Mouse (Mus musculus) heart, postnatal 0 days (tissue): Measurements from ENCODE around the gene Habp2. TPM values are rescaled to one million over a fixed set of nuclear protein-coding genes. Genes with fewer than 3 reads are reported as not detected.
A peak's percentile ranks its signal among the peaks of the same experiment; 100 is the strongest.

Experiments
- ATAC-seq: fragments of 200-750 bp; cut with Nextera tagmentation; 2 replicates; pipeline ENCODE4 v1.8.0; 2017; ENCODE audit warnings: low read depth, moderate number of reproducible peaks, moderate library complexity; ENCODE audit not compliant: insufficient read depth
- DNase-seq: peaks from one replicate; pipeline ENCODE4 v3.0.0-alpha.2; 2016; ENCODE audit warnings: low spot score
- H3K27ac ChIP-seq: fragments of 300-500 bp; sonication (generic); 2 replicates; pipeline ENCODE4 v1.5.1; 2014; ENCODE audit warnings: low read depth, mild to moderate bottlenecking
- H3K27me3 ChIP-seq: fragments of 300-500 bp; sonication (generic); 2 replicates; pipeline ENCODE4 v1.6.1; 2014; ENCODE audit warnings: low read length, mixed read lengths; ENCODE audit not compliant: control insufficient read depth, insufficient read depth
- H3K36me3 ChIP-seq: fragments of 300-500 bp; sonication (generic); replicated peaks from 2 replicates; pipeline ENCODE4 v1.6.1; 2014; ENCODE audit warnings: low read length, mixed read lengths; ENCODE audit not compliant: control insufficient read depth, insufficient read depth
- H3K4me1 ChIP-seq: fragments of 300-500 bp; sonication (generic); 2 replicates; pipeline ENCODE4 v1.6.1; 2014; ENCODE audit warnings: antibody characterized with exemption; ENCODE audit not compliant: control insufficient read depth, insufficient read depth
- H3K4me2 ChIP-seq: fragments of 300-500 bp; sonication (generic); 2 replicates; pipeline ENCODE4 v1.6.1; 2014; ENCODE audit warnings: low read depth, mild to moderate bottlenecking, low read length, moderate library complexity
- H3K4me3 ChIP-seq: fragments of 300-500 bp; sonication (generic); 2 replicates; pipeline ENCODE4 v1.5.1; 2014; ENCODE audit warnings: low read depth, low read length
- H3K9ac ChIP-seq: fragments of 300-500 bp; sonication (generic); replicated peaks from 2 replicates; pipeline ENCODE4 v1.6.1; 2014; ENCODE audit warnings: low read depth, low read length, mixed read lengths
- H3K9me3 ChIP-seq: fragments of 300-500 bp; sonication (generic); replicated peaks from 2 replicates; pipeline ENCODE4 v1.6.1; 2016; ENCODE audit warnings: low read length; ENCODE audit not compliant: control insufficient read depth
- CTCF ChIP-seq: IDR thresholded peaks from 2 replicates; pipeline ENCODE4 v1.5.1; 2016; ENCODE audit warnings: antibody characterized with exemption, control low read depth, low read depth
- EP300 ChIP-seq: IDR thresholded peaks from 2 replicates; pipeline ENCODE4 v1.6.1; 2016; ENCODE audit warnings: antibody characterized with exemption, low read depth
- WGBS: fragments of 180-500 bp; shearing (Covaris S2); extraction: QIAGEN DNeasy Blood & Tissue Kit; methylation state at CpG from one replicate; pipeline ENCODE4 v1.1.7; 2014; 5-methylcytosine and 5-hydroxymethylcytosine counted together
- polyA plus RNA-seq: library from polyadenylated mRNA; unstranded; fragments of >200 nt; fragmentation: Nextera tagmentation; extraction: Ambion mirVana; gene quantifications from 2 replicates; pipeline ENCODE4 v1.2.1, GENCODE M21; 2015
- total RNA-seq: library from RNA; depleted of rRNA; stranded (reverse); fragments of >200 nt; gene quantifications from 2 replicates; pipeline ENCODE4 v1.2.3, GENCODE M21; 2014; ENCODE audit warnings: low replicate concordance; rRNA removed

Habp2 gene
- total RNA-seq (not detected in 2 replicates), polyA plus RNA-seq (3.9 and 4.1 TPM in 2 replicates)

GRCm38 (mm10) chr19:56286866-56287265 lies at the start of gene Habp2:
Gene Habp2 (plus strand): TSS chr19:56287137.
- Histone ChIP-seq H3K4me2 (no peak within 1 kb of the TSS), H3K27me3 (no peaks in the 10 kb centered on the region), H3K9me3 (no peaks in the 10 kb centered on the region), H3K9ac (no peak within 1 kb of the TSS), H3K27ac (no peak within 1 kb of the TSS), H3K4me3 (no peak within 1 kb of the TSS), H3K4me1 (no peaks in the 10 kb centered on the region), H3K36me3 (no peaks in the 10 kb centered on the region)
- TF ChIP-seq EP300 (no peak), CTCF (no peak)
- DNase-seq (no peak), ATAC-seq (no peak)
- 58% methylated on average over 7 of the region's 7 CpGs for WGBS

- no peaks in the 10 kb centered on the region for H3K9me3 ChIP-seq
- H3K27me3 ChIP-seq = no peaks in the 10 kb centered on the region
- WGBS = 61% methylated on average over 4 of the region's 4 CpGs
- H3K4me1 ChIP-seq = no peaks in the 10 kb centered on the region
- no peak overlapping the region for H3K4me2 ChIP-seq
- H3K4me3 ChIP-seq = no peak overlapping the region
- TF ChIP-seq CTCF = no peak
- TF ChIP-seq EP300 = no peak
- no peak for DNase-seq
- no peak overlapping the region for H3K9ac ChIP-seq
- no peaks in the 10 kb centered on the region for H3K36me3 ChIP-seq
- ATAC-seq = no peak
- no peak overlapping the region for H3K27ac ChIP-seq
Observed at GRCm38 (mm10) chr19:56238501-56238900, 48.4 kb upstream of the Habp2 start.

GRCm38 (mm10) chr19:56245201-56245600 lies 41.7 kb upstream of the Habp2 start:
- 46% methylated on average over 5 of the region's 5 CpGs for WGBS
- ATAC-seq = no peak
- no peak for TF ChIP-seq CTCF
- no peak for TF ChIP-seq EP300

GRCm38 (mm10) chr19:56252815-56253214 lies 34.1 kb upstream of the Habp2 start:
- 76% methylated on average over 4 of the region's 4 CpGs for WGBS
- TF ChIP-seq EP300 (no peak), CTCF (no peak)
- Histone ChIP-seq H3K4me3 (no peak overlapping the region), H3K4me2 (no peak overlapping the region), H3K36me3 (no peaks in the 10 kb centered on the region), H3K9ac (no peak overlapping the region), H3K9me3 (no peaks in the 10 kb centered on the region), H3K27me3 (no peaks in the 10 kb centered on the region), H3K4me1 (no peaks in the 10 kb centered on the region), H3K27ac (no peak overlapping the region)
- no peak for ATAC-seq
- no peak for DNase-seq

More at GRCm38 (mm10) chr19:56245201-56245600, 41.7 kb upstream of the Habp2 start:
- Histone ChIP-seq H3K9ac (no peak overlapping the region), H3K4me2 (no peak overlapping the region), H3K4me3 (no peak overlapping the region), H3K27ac (no peak overlapping the region), H3K27me3 (no peaks in the 10 kb centered on the region), H3K9me3 (no peaks in the 10 kb centered on the region), H3K4me1 (no peaks in the 10 kb centered on the region), H3K36me3 (no peaks in the 10 kb centered on the region)
- no peak for DNase-seq

- Histone ChIP-seq H3K27ac (no peak overlapping the region), H3K4me2 (no peak overlapping the region), H3K4me3 (no peak overlapping the region), H3K27me3 (no peaks in the 10 kb centered on the region), H3K9me3 (no peaks in the 10 kb centered on the region), H3K36me3 (no peaks in the 10 kb centered on the region), H3K4me1 (no peaks in the 10 kb centered on the region), H3K9ac (no peak overlapping the region)
- ATAC-seq (no peak), DNase-seq (no peak)
- WGBS = 62% methylated on average over 10 of the region's 10 CpGs
- TF ChIP-seq CTCF (no peak), EP300 (no peak)
Observed at GRCm38 (mm10) chr19:56253271-56253670, 33.7 kb upstream of the Habp2 start.

- ATAC-seq (peak; percentile 20; the same call in 1 of the 2 replicates), DNase-seq (no peak)
Observed at GRCm38 (mm10) chr19:56254751-56255150, 32.2 kb upstream of the Habp2 start.

More at GRCm38 (mm10) chr19:56254751-56255150, 32.2 kb upstream of the Habp2 start:
- Histone ChIP-seq H3K36me3 (no peaks in the 10 kb centered on the region), H3K9ac (no peak overlapping the region), H3K27ac (no peak overlapping the region), H3K4me1 (no peaks in the 10 kb centered on the region), H3K4me2 (no peak overlapping the region), H3K4me3 (no peak overlapping the region), H3K9me3 (no peaks in the 10 kb centered on the region), H3K27me3 (no peaks in the 10 kb centered on the region)
- no peak for TF ChIP-seq EP300
- peak; percentile 34 for TF ChIP-seq CTCF
- 54% methylated on average over 7 of the region's 7 CpGs for WGBS
